Mouse (Mus musculus) adipocyte (in vitro differentiated cells): ENCODE results near the gene Mpst.
A peak's percentile ranks its signal among the peaks of the same experiment; 100 is the strongest.

Experiments
- DNase-seq: peaks from one replicate; pipeline ENCODE4 v3.0.0-alpha.2; 2016; ENCODE audit warnings: low spot score

Mpst gene

DNA sequence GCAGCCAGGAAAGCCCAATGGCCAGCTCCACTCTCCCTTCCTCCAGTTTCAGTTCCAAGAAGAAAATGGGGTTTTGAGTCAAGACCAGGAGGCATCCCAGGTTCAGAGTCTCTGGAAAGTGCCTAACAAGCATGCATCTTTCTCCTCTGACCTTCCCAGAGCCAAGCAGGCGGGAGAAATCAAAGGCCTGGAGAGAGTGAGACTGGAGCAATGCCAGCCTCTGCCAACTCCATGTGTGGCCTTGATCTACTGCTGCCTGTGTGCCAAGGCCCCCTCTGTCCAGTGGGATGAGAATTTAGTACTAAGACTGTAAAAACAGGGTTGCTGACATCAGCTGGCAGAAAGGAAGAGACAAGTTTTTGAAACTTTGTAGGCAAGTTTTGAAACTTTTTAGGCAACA is 2.3 kb upstream of the Mpst start:
- peak; percentile 85 for DNase-seq

DNA sequence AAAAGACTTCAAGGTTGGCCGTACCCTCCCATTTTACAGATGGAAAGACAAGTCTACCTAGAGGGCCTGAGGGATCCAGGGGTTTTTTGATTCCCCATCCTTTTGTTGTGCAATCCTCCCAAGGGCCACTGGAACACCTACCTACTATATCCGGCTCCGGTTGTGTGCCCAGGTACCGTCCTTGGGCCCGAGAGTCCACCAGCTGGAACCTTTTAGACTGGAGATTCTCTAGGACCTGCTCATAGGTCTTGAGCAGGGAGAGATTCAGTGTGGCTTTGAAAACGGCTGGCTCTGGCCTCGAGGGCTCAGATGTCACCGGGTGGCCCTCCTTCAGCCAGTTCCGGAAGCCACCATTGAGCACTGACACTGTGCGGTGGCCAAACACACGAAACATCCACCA is 1.1 kb upstream of the Mpst start:
- DNase-seq: no peak

DNA sequence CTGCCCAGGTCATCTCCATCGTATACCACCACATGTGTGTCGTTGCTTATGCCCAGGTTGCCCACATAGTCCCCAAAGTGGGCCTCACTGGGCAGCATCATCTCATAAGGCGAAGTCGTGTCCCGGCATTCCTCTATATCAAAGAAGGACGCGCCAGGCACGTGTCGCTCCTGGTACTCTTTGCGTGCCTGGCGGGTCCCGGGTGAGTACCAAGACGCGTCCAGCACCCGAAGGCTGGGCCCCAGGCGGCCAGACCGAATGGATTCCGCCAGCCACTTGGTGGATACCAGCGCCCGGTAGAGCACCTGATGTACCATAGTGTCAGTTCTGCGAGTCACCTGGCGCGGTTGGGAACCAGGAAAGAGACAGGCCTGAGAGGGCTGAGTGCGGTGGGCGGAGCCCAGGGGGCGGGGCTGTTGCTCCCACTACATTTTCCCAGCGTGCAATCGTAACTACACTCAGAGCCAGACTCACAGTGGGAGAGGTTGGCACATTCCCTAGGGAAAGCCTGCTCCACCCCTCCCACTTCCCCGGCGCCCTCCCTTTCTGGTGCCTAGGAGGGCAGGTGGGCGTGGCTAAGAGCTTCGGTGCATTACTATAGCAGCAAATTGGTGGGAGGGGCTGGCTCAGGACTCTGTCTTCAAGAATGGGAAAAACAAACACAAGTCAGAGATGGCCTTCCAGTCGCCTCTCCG is 552 bp upstream of the Mpst start, which contains the start of gene Tst:
Gene Tst (minus strand): TSS at position 391 of the 695 bp plus-strand sequence.
- DNase-seq: peak; percentile 95

DNA sequence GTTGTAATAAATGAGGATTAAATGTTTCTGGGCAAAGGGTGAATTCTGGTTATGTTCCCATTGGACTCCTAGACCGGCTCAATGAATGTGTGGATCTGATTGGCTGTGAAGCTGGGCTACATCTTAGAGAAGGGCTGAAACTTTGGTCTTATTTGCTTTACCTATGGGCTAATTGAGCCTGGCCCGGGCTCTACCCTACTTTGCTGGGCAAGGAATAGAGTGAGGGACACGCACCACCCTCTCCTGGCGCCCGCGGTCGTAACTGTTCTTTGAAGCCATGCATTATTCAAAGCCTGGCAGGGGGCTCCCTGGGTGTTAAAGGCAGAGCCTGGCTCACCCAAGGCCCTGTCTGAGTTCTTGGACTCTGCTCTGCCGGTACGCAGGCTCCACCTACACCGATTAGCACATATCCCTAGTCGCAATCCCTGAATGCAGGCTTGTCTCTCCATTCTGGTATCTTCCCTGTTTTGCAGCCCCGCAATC is 3.4 kb downstream of the Mpst start:
- DNase-seq: peak; percentile 55

DNA sequence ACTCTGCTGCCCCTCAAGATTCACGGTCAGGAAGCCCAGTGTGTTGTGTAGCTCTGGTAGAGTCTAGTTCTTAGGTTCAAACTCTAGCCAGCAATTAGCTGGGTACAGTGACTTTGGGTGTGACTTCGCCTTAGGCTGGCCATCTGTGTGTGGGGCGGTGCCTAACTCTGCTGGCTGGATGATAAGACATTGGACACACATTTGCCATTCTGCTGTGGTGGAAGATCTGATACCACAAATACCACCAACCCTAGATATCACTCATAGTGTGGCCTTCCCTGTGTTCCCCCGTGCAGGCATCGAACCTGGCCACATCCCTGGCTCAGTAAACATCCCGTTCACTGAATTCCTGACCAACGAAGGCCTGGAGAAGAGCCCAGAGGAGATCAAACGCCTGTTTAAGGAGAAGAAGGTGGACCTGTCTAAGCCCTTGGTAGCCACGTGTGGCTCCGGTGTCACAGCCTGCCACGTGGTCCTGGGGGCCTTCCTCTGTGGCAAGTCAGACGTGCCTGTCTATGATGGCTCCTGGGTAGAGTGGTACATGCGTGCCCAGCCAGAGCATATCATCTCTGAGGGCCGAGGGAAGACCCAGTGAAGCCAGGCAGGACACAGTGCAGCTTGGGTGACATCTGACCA is 7.0 kb downstream of the Mpst start:
- DNase-seq: no peak

DNA sequence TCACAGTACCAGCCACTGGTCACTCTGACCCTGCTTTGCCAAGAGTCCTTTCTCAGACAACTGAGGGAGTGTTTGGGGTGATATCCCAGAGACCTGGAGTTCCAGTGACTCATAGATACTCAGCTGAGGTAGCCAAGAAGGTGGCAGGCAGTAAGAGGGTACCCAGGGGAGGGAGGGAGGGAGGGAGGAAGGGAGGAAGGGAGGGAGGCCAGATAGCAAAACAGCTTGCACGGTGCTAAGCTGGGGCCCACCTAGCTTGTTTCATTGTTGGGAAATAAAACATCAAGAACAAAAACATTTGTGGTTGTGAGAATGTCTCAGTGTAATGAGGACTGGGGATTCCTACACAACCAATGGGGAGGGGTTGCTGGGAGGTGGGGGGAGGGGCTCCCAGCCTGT is 7.5 kb downstream of the Mpst start:
- DNase-seq: no peak

DNA sequence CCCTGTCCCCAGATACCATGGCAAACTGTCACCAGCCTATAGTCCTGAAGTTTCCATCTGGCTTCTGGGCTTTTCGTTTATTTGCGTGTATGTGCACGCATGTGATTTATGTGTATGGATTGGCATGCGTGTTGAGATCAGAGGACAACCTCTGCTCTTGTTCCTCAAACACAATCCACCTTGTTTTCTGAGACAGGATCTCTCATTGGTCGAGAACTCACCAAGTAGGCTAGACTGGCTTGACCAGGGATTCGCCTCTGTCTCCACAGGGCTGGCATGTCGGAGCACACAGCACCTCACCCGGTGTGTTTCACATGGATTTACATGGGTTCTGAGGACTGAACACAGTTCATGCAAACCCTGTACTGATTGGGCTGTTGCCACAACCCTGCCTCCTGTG is 7.9 kb downstream of the Mpst start:
- no peak for DNase-seq

DNA sequence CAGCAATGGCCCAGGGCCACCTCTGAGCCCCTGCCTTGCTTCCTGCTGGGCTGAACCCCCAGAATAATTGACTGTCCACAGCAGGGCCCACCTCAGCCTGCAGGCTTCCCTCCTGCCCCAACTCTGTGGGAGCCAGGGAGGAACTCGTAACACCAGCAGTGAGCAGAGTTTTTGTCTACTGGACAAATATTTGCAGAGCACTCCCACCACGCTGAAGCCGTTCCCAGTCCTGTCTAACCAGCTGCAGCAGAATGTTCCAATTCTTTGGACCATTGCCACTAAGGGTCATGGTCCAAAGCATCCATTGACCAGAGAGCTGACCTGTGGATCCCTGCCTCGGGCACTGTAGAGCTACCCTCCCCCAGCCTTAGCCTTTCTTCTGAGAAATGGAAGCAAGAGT is 10.7 kb downstream of the Mpst start:
- peak; percentile 56 for DNase-seq

DNA sequence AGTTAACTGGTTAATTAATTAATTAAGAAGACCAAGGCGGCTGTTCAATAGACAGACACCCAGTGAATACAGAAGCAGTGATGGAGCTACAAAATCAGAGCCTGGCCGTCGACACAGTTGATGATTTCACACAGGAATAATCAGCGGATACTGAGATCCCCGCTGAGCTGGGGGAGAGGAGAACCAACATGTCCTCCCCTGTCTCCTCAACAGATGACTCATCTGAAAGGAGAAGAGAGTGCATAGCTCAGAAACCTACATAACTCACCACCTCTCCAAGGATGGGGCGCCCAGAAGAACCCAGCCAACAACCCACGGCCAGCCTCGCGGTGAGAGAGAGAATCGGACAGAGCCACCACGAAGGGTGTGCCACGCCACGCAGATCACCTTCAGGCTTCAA is 14.2 kb downstream of the Mpst start:
- no peak for DNase-seq

DNA sequence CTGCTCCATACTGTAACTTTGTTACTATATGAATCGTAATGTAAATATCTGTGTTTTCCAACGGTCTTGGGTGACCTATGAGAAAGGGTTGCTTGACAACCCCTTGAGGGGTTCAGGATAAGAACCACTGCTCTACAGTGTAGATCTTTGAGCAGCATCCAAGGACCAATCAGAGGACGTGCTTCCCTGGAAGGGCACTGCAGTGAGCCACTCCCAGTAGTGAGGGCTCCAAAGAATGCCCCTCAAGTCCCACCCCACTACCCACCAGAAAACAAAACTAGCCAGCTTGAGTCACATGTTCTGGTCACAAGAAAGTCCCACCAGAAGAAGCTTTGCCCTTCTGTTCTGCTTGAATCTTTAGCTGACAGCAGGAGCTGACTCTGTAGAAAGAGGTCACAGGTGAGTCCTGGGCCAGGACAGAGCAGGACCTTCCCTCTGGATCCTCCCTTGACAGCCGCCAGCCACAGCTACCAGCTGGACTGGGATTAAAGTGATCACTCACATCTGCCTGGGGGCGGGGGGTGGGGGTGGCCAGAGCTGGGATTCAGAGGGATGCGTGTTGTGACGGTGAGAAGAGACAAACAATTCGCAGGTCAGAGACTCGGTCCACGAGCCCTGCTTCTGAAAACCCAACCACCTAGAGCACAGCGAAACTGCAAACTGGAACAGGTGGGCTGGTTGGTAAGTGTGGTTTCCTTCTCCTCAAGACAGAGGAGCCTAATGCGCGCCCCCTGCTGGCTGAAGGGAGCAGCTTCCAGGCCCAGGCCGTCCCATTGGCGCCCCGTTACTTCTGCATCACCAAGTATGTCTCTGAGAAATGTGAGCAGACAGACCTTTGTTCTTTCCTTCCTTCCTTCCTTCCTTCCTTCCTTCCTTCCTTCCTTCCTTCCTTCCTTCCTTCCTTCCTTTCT is 16.1 kb downstream of the Mpst start:
- peak; percentile 85 for DNase-seq

DNA sequence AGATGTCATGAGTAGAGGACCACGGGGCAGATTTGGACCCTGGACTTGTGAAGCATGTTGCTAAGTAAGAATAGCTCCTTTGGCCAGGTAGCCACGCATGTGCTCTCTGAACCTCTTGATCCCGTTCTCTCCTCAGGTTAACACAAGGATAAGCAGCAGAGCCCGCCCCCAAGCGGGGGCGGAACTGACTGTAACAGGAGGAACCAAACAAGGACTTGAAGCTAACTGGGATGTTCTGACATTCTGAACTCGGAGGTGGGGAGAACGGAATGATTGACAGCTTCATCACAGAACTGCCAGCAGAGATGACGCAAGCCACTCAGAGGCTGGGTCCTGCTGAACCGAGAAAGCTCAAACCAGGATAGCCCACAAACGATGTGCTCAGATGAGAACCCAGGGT is 18.3 kb downstream of the Mpst start:
- no peak for DNase-seq

DNA sequence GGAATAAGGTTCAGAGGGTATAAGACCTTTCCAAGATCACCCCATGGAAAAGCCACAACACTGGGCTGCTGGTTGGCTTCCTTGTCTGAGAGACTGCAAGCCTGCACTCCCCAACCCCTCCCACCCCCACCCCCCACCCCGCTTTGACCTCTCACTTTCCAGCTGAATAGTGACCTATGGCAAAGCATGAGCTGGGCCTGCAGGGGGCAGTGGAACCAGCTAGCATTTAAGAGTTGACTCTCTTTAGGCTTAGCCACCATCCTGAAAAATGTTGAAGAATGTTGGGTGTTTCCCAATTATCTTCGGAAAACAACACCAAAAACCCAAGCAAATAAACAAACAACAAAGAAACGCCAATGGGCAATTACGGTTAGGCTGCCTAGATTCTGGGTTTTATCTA is 19.0 kb downstream of the Mpst start:
- no peak for DNase-seq

DNA sequence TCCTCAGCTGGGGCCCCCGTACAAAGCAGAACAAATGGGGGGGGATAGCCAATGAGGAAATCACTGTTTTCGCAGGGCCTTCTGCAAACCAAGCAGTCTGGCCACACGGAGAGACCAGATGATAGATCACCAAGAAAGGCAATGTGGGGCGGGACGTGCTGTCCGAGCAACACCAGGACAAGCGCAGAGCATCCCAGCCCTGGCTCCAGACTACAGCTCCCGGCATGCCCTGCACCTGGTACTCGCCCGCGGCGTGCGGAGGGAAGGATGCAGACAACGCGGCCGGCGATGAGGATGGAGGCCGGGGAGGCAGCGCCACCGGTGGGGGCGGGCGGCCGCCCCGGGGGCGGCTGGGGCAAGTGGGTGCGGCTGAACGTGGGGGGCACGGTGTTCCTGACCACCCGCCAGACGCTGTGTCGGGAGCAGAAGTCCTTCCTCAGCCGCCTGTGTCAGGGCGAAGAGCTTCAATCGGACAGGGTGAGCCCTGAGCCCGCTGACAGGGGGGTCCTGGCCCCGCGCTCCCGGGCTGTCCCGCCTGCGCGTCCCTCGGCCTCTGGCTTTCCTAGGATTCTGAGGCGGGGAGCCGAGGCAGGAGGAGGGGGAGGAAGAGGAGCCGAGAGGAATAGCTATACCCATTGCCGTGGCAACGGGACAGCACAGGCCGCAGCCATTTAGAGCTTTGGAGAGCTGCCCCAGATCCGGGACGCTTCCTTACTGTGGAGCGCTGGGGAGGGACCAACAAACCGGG is 22.3 kb downstream of the Mpst start, which contains the start of gene Kctd17:
Gene Kctd17 (plus strand): TSS at position 174 of the 748 bp plus-strand sequence.
- peak; percentile 78 for DNase-seq

DNA sequence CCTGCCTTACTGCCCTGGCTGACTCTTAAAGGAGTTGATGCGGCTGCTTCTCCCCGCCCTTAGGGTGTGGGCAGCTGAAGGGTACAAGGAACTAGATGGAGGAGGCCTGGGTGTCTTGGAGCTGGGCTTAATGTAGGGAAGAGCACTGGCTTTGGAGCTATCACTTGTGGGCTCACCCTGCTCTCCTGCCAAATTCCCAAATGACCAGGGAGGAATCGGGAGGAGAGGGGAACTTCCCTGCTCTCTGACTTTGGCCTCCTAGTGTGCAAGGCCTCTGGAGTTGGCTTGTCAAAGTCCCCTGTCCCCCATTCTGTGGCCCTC is 22.9 kb downstream of the Mpst start:
- DNase-seq: no peak

DNA sequence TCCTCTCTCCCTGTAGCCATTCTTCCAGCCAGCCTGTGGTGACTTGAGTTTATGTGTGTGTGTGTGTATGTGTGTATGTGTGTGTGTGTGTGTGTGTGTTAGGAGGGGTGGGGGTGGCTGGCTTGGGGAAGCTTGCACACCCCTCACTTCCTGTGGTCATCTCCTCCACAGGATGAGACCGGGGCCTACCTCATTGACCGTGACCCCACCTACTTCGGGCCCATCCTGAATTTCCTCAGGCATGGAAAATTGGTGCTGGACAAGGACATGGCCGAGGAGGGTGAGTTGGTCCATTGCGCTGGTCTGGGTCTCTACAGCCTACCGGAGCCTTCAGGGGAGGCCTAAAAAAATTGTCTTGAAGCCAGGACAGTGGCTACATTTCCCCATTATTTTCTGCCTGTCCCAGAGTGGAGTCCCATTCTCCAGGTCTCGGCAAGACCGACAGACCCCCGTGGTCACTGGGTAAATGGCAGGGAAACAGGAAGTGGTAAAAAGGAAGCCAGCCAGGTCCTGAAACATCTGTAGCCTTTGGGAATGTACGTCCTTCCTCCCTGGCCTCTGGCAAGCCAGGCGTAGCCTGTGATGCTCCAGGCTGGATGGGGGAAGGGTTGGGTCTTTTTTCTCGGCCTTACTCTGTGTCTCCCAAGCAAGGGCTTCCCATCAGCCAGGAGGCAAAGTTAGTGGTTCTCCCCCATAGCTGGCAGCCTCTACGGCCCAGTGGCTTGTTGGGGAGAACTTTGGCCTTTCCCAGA is 23.8 kb downstream of the Mpst start:
- no peak for DNase-seq

DNA sequence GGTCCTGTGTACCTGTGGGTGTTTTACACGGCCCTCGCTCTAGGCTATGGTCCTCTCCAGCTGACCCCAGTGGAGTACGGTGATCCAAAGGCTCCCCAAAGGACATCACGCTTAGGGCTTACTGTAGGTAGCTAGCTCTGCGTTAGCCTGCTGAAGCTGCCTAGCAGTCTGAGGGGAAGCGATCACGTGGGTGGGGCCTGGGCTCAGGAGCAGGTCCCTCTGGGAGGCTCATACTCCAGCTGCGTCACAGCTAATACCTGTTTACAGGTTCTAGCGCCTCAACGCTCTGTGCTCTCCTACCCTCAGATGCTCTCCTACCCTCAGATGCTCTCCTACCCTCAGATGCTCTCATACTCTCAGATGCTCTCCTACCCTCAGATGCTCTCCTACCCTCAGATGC is 24.7 kb downstream of the Mpst start:
- no peak for DNase-seq

DNA sequence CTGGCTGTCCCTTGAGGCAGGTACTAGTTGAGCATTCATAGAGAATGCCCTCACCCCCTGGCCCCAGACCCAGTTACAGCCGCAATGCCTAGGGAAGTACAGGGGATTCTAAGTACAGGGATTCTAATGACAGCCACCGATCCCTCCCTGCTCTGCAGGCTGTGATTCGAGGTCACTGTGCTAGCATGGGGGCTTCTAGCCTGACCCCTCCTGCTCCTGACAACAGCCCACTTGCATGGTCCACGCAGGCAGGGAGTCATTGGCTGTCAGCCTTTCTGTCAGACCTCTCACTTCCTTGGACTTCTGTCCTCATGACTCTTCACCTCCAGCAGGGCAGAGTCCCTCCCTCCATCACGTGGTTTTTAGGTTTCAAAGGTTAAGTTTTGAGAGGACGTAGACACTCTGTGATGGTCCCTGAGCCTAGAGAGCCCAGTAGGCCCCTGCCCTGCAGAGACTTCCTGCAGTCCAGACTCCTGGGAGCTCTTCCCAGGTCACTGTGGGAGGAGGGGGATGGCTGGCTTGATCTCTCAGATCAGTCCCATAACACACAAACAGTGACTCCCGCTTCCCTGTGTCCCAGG is 25.4 kb downstream of the Mpst start:
- peak; percentile 63 for DNase-seq

DNA sequence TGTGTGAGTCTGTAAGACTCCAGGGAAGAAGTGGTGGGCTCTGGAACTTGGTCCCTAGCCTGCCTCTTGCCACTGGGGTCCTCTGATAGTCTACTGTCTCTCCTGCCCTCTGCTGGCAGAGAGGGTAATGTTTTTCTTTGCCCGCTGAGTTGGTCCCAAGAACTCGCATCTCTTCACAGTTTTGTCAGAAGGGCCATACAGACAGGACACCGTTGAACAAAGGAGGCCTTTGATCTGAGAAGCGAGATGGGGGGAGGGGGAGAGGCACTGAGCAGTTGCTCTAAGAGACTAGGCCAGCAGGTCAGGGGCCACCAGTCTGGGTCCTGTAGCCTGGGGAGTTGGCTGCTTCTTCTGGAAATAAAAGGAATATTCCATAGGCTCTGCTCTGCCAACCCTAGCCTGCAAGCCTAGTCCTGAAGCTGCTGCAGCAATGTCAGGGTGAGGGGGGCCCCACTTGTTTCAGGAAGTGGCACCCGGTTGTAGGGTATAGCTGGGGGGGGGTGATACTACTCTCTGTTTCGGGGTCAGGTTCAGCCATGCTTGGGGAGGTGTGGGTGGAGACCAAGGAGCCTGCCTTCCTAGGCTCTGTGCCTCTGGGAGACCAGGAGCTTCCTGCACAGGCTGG is 28.8 kb downstream of the Mpst start:
- DNase-seq: peak; percentile 43

DNA sequence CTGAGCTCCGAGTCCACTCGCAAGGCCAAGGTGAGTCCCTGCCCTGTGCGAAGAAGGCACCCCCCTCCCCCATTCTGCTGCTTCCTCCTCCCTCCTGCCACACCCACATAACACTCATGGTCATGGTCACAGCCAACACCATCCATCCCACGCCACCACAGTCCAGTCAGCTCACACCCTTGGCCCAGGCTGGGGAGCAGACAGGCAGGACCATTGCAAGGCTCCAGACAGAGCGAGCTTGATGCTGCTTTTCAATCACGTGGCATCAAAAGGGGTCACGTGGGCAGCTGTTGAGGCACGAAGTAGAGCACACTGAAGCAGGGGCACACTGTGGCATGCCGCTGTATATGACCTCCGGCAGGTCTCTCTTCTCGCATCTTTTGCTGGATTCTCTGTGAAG is 29.5 kb downstream of the Mpst start:
- DNase-seq: no peak

DNA sequence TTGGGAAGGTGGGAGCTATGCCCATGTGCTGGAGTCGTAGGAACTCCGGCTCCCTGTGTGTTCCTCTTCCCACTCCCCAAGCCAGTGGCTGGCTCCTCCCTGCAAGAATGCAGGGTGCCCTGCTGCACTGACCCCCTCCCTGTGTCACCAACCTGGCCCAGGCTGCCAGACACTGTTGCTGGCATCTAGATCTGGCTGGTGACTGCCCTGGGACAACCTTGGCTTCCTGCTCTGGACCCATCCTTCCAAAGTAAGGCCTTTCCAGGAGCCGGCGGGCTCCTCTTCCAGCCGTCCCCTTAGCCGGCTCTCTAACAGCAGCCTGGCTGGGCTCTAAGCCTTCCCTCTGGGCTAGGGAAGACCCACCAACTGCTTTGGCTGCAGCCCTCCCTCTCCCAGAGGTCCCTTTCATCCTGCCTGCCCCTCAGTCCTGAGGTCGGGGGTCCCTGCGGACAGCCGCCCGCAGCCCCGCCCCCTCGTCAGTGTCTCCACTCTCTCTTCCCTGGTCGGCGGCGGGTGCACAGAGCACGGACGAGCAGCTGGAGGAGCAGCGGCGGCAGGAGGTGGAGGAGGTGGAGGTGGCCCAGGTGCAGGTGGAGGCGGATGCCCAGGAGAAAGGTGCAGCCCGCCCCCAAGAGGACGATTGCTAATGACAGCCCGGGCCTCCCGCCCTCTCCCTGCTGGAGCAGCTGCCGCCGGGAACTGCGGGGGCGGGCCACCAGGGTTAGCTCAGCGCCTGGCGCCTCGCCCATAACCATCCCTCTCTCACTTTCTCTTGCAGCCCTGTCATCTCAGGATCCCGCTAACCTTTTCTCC is 30.4 kb downstream of the Mpst start:
- DNase-seq: peak; percentile 73
